Mouse (Mus musculus): ENCODE measurements around the gene Hk2. TPM values are rescaled to one million over a fixed set of nuclear protein-coding genes. Genes with fewer than 3 reads are reported as not detected.
"Not testable (repeated sequence)": the region's sequence is repeated elsewhere in the genome, so short reads cannot be mapped to it uniquely, and the experiment has no call there.

Hk2 gene
- polyA plus RNA-seq, 1 experiment = 10.9 TPM

DNA sequence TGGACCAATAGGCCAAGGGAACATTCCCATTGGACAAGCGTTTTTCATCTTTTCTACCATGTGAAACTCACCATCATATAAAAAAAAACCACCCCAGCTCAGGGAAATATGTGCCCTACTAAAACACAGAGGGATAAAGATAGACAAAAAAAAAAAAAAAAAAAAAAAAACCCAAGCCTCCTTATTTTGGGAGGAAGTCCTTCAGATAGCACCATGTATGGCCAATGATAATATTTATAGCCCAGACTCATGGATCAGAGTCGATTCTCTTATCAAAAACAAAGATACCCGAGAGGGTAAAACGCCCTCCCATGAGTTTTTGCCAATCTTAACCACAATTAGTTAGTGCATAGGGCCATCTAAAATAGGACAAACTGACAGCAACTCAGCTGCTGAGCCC lies 84.8 kb downstream of the Hk2 start:
- Histone ChIP-seq H3K27me3 (ENCODE audit: control insufficient read depth, insufficient read depth, low read length) (no peaks in the 10 kb centered on the region), H3K27ac (ENCODE audit: control insufficient read depth, insufficient read depth, low read depth, low read length) (no peak overlapping the region), H3K36me3 (ENCODE audit: control insufficient read depth, insufficient read depth, low read length) (no peaks in the 10 kb centered on the region), H3K4me1 (ENCODE audit: control insufficient read depth, insufficient read depth, low read length) (no peaks in the 10 kb centered on the region; the same call in 1 of the 2 replicates), H3K4me3 (ENCODE audit: control insufficient read depth, low read depth, low read length) (no peak overlapping the region)
- TF ChIP-seq CTCF (IDR thresholded peaks at IDR 0.05; ENCODE audit: control insufficient read depth, insufficient read depth, insufficient replicate concordance, low read depth, low read length) (no peak), POLR2A (IDR thresholded peaks at IDR 0.05; ENCODE audit: control insufficient read depth, low read depth, low read length) (no peak)

DNA sequence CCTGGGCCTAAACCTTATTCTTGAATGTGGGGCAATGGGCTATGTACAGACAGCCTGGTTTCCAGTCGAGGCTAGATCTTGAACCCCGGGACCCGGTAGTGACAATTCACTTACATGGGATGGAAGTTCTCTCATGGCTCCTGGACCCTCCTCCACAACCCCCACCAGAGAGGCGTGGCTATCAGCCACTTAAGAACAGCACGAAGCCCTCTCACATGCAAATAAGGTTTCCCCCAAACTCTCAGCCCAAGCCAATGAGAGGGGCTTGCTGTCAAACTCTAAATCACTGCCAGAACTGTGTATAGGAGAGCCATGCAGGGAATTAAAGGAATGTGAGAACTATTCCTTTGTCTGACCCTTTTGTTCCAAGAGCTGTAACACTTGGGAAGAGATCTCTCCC lies 85.7 kb downstream of the Hk2 start:
- H3K4me1 ChIP-seq (ENCODE audit: control insufficient read depth, insufficient read depth, low read length); H3K4me3 ChIP-seq (ENCODE audit: control insufficient read depth, low read depth, low read length); H3K27ac ChIP-seq (ENCODE audit: control insufficient read depth, insufficient read depth, low read depth, low read length): not testable (repeated sequence)

GRCm38 (mm10) chr6:82684136-82684535 lies 90.1 kb downstream of the Hk2 start:
- TF ChIP-seq CTCF (IDR thresholded peaks at IDR 0.05; ENCODE audit: control insufficient read depth, insufficient read depth, insufficient replicate concordance, low read depth, low read length) (no peak), POLR2A (IDR thresholded peaks at IDR 0.05; ENCODE audit: control insufficient read depth, low read depth, low read length) (no peak)
- no peak overlapping the region for H3K27ac ChIP-seq (ENCODE audit: control insufficient read depth, insufficient read depth, low read depth, low read length)
- H3K4me3 ChIP-seq (ENCODE audit: control insufficient read depth, low read depth, low read length) = peak overlapping the region; percentile 64
- H3K4me1 ChIP-seq (ENCODE audit: control insufficient read depth, insufficient read depth, low read length) = no peaks in the 10 kb centered on the region
- no peaks in the 10 kb centered on the region for H3K36me3 ChIP-seq (ENCODE audit: control insufficient read depth, insufficient read depth, low read length)
- no peaks in the 10 kb centered on the region for H3K27me3 ChIP-seq (ENCODE audit: control insufficient read depth, insufficient read depth, low read length)

More for the DNA sequence above, 85.7 kb downstream of the Hk2 start:
- not testable (repeated sequence) for H3K27me3 ChIP-seq (ENCODE audit: control insufficient read depth, insufficient read depth, low read length); H3K36me3 ChIP-seq (ENCODE audit: control insufficient read depth, insufficient read depth, low read length)

DNA sequence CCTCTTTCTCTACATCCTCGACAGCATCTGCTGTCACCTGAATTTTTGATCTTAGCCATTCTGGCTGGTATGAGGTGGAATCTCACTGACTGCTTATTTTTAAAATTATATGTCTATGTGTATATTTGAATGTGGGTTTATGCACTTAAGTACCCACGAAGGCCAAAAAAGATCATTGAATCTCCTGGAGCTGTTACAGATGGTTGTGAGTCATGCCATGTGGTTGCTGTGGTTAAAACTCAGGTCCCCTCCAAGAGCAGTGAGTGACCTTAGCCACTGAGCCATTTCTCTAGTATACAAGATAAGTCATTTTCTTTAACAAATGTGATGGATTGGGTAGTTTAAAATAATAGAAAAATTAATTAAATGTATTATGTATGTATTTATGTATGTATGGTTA lies 95.0 kb downstream of the Hk2 start:
- not testable (repeated sequence) for H3K27me3 ChIP-seq (ENCODE audit: control insufficient read depth, insufficient read depth, low read length); H3K27ac ChIP-seq (ENCODE audit: control insufficient read depth, insufficient read depth, low read depth, low read length); H3K4me1 ChIP-seq (ENCODE audit: control insufficient read depth, insufficient read depth, low read length); H3K36me3 ChIP-seq (ENCODE audit: control insufficient read depth, insufficient read depth, low read length)
- peak overlapping the region; percentile 81 for H3K4me3 ChIP-seq (ENCODE audit: control insufficient read depth, low read depth, low read length)

GRCm38 (mm10) chr6:82677629-82678028 lies 96.6 kb downstream of the Hk2 start:
- H3K27me3 ChIP-seq (ENCODE audit: control insufficient read depth, insufficient read depth, low read length); H3K4me1 ChIP-seq (ENCODE audit: control insufficient read depth, insufficient read depth, low read length); H3K27ac ChIP-seq (ENCODE audit: control insufficient read depth, insufficient read depth, low read depth, low read length); H3K36me3 ChIP-seq (ENCODE audit: control insufficient read depth, insufficient read depth, low read length): not testable (repeated sequence)
- peak overlapping the region; percentile 18 for H3K4me3 ChIP-seq (ENCODE audit: control insufficient read depth, low read depth, low read length)

Other genes starting within 250 kb of the Hk2 start
- 11.6 and 16.4 TPM in 2 replicates for gene Pole4, start 69.1 kb downstream of the Hk2 start, polyA plus RNA-seq (2012; rRNA removed)
- 1.1 and 1.3 TPM in 2 replicates for gene Sema4f, start 165.3 kb upstream of the Hk2 start, polyA plus RNA-seq (2012; rRNA removed)
- 101 and 141 TPM in 2 replicates for gene M1ap, start 172.4 kb upstream of the Hk2 start, polyA plus RNA-seq (2012; rRNA removed)

All from testis, adult 2 months (tissue).